Mouse (Mus musculus) heart, adult 18-20 months (tissue): Measurements from ENCODE around the gene Sema4a. TPM values are rescaled to one million over a fixed set of nuclear protein-coding genes. Genes with fewer than 3 reads are reported as not detected.

Source experiments
- microRNA-seq, 2 experiments: library from miRNA; unstranded; fragments of <30 nt; microRNA quantifications; one replicate each; pipeline ENCODE4 v1.2.0; 2022
- total RNA-seq, 2 experiments: library from RNA; stranded (reverse); gene quantifications; 2 replicates each; pipeline ENCODE4 v1.2.3; 2021

Gene Sema4a
- total RNA-seq, 2 experiments from 2014 or later, result 4.4 to 5.9 TPM

Small RNAs within 50 kb of the gene (microRNA-seq; reads per million reads assigned to microRNA genes)
- 0 reads per million in 2 experiments for gene Mir7011

Other genes starting within 250 kb of the Sema4a start
- under 1 TPM in 1 of 2 experiments, not detected in 1; 0.64 TPM for gene Rhbg, start 206.5 kb downstream of the Sema4a start, total RNA-seq
- gene Gm38392, start 174.0 kb downstream of the Sema4a start, total RNA-seq, result under 1 TPM; 0.30 to 0.33 TPM
- 1 to 10 TPM; 6.7 to 7.3 TPM for gene Tsacc, start 164.2 kb downstream of the Sema4a start, total RNA-seq
- 100 to 1,000 TPM; 184 to 197 TPM for gene Cct3, start 164.1 kb downstream of the Sema4a start, total RNA-seq
- gene Glmp, start 136.2 kb downstream of the Sema4a start, total RNA-seq, result 10 to 100 TPM; 67.8 to 84.2 TPM
- gene Tmem79, start 125.0 kb downstream of the Sema4a start, total RNA-seq, result 1 to 10 TPM; 1.4 to 4.3 TPM
- 10 to 100 TPM; 48.3 to 55.9 TPM for gene Smg5, start 124.9 kb downstream of the Sema4a start, total RNA-seq
- gene Paqr6, start 96.6 kb downstream of the Sema4a start, total RNA-seq, result under 1 TPM; 0.60 to 0.67 TPM
- gene Bglap3, start 88.4 kb downstream of the Sema4a start, total RNA-seq, result not detected
- not detected for gene Bglap2, start 82.5 kb downstream of the Sema4a start, total RNA-seq
- gene Bglap, start 76.7 kb downstream of the Sema4a start, total RNA-seq, result not detected
- 10 to 100 TPM; 16.8 to 18.3 TPM for gene Pmf1, start 50.9 kb downstream of the Sema4a start, total RNA-seq
- gene Slc25a44, start 36.0 kb downstream of the Sema4a start, total RNA-seq, result 10 to 100 TPM; 12.3 to 14.2 TPM
- gene Lmna, start 48.8 kb upstream of the Sema4a start, total RNA-seq, result 100 to 1,000 TPM; 113 to 129 TPM
- gene Mex3a, start 71.2 kb upstream of the Sema4a start, total RNA-seq, result under 1 TPM; 0.26 to 0.35 TPM
- under 1 TPM in 1 of 2 experiments, not detected in 1; 0.26 TPM for gene Rab25, start 87.1 kb upstream of the Sema4a start, total RNA-seq
- 100 to 1,000 TPM; 102 to 104 TPM for gene Lamtor2, start 91.9 kb upstream of the Sema4a start, total RNA-seq
- gene Ubqln4, start 92.6 kb upstream of the Sema4a start, total RNA-seq, result 10 to 100 TPM; 72.4 to 78.7 TPM
- 10 to 100 TPM; 60.8 to 65.5 TPM for gene Ssr2, start 114.7 kb upstream of the Sema4a start, total RNA-seq
- 10 to 100 TPM; 32.3 to 32.9 TPM for gene Arhgef2, start 144.8 kb upstream of the Sema4a start, total RNA-seq
- not detected for gene Rxfp4, start 192.0 kb upstream of the Sema4a start, total RNA-seq
- gene Khdc4, start 224.6 kb upstream of the Sema4a start, total RNA-seq, result 10 to 100 TPM; 25.7 to 26.3 TPM